Mouse (Mus musculus) CH12.LX (cell line): ENCODE data around the gene Dpf3. TPM values are rescaled to one million over a fixed set of nuclear protein-coding genes. Genes with fewer than 3 reads are reported as not detected.

Experiments used
- DNase-seq: peaks from one replicate; pipeline ENCODE4 v3.0.0-alpha.2; 2013; ENCODE audit errors: extremely low read depth
- H3K27ac ChIP-seq: 2 replicates; pipeline ENCODE4 v1.5.1; 2012; ENCODE audit warnings: low read depth, mild to moderate bottlenecking, control low read depth, moderate library complexity; ENCODE audit not compliant: insufficient read depth
- H3K27me3 ChIP-seq: replicated peaks from 2 replicates; pipeline ENCODE3; 2012; ENCODE audit warnings: inconsistent platforms
- H3K36me3 ChIP-seq, 2 experiments: replicated peaks in 1 of 2; 2 replicates each; pipeline versions ENCODE3 to v1.6.1; 2012; ENCODE audit warnings: inconsistent platforms in 1 of 2, low read length in 1 of 2, mild to moderate bottlenecking in 1 of 2, mixed read lengths in 1 of 2, moderate library complexity in 1 of 2; ENCODE audit not compliant: control insufficient read depth in 1 of 2, insufficient read depth in 1 of 2
- H3K4me1 ChIP-seq, 2 experiments: 2 replicates each; pipeline ENCODE4 v1.6.1; 2012; ENCODE audit warnings: inconsistent platforms in 1 of 2, moderate library complexity in 1 of 2; ENCODE audit not compliant: insufficient read depth in 2 of 2, control insufficient read depth in 1 of 2
- H3K4me2 ChIP-seq: 2 replicates; pipeline ENCODE4 v1.6.1; 2012; ENCODE audit warnings: low read depth, mild to moderate bottlenecking, control low read depth; ENCODE audit not compliant: poor library complexity, insufficient read depth, severe bottlenecking
- H3K4me3 ChIP-seq, 3 experiments: fragments of 150-350 bp in 1 of 3; sonication (generic) in 1 of 3; replicated peaks in 1 of 3; 2 replicates each; pipeline versions ENCODE3 to v1.5.1; 2011 to 2012; ENCODE audit warnings: low read depth in 2 of 3, low read length in 2 of 3, mild to moderate bottlenecking in 2 of 3, moderate library complexity in 2 of 3, control low read depth in 1 of 3, improper control_type of control experiment in 1 of 3, inconsistent platforms in 1 of 3, mixed read lengths in 1 of 3; ENCODE audit not compliant: poor library complexity in 1 of 3
- H3K79me2 ChIP-seq: replicated peaks from 2 replicates; pipeline ENCODE4 v1.6.1; 2012; ENCODE audit warnings: mild to moderate bottlenecking, moderate library complexity; ENCODE audit not compliant: control insufficient read depth, poor library complexity, insufficient read depth, severe bottlenecking; ENCODE audit errors: extremely low read depth
- H3K9ac ChIP-seq: 2 replicates; pipeline ENCODE4 v1.6.1; 2012; ENCODE audit warnings: low read depth, mild to moderate bottlenecking, control low read depth, moderate library complexity; ENCODE audit not compliant: insufficient read depth
- H3K9me3 ChIP-seq: replicated peaks from 2 replicates; pipeline ENCODE3; 2012; ENCODE audit warnings: low read length, inconsistent platforms, mixed read lengths
- BHLHE40 ChIP-seq: IDR thresholded peaks from 2 replicates; pipeline ENCODE4 v1.6.1; 2011; ENCODE audit warnings: mild to moderate bottlenecking, low read depth, low read length, improper control_type of control experiment
- CHD2 ChIP-seq: IDR thresholded peaks from 2 replicates; pipeline ENCODE4 v1.6.1; 2011; ENCODE audit warnings: low read length, improper control_type of control experiment
- E2F4 ChIP-seq: IDR thresholded peaks from 2 replicates; pipeline ENCODE4 v1.6.1; 2011; ENCODE audit warnings: low read depth, low read length, improper control_type of control experiment; ENCODE audit not compliant: insufficient replicate concordance
- ELF1 ChIP-seq: IDR thresholded peaks from 2 replicates; pipeline ENCODE4 v1.6.1; 2014; ENCODE audit warnings: low read depth, mild to moderate bottlenecking, inconsistent platforms, low read length, improper control_type of control experiment
- GABPA ChIP-seq: IDR thresholded peaks from 2 replicates; pipeline ENCODE4 v1.6.1; 2012; ENCODE audit warnings: low read depth, low read length, improper control_type of control experiment, inconsistent platforms; ENCODE audit not compliant: insufficient replicate concordance
- JUN ChIP-seq: IDR thresholded peaks from 2 replicates; pipeline ENCODE4 v1.6.1; 2011; ENCODE audit warnings: low read depth, mild to moderate bottlenecking, low read length, improper control_type of control experiment, moderate library complexity; ENCODE audit not compliant: insufficient read depth
- MAFK ChIP-seq: IDR thresholded peaks from 2 replicates; pipeline ENCODE4 v1.6.1; 2011; ENCODE audit warnings: low read length, improper control_type of control experiment; ENCODE audit not compliant: insufficient replicate concordance
- MAX ChIP-seq: IDR thresholded peaks from 2 replicates; pipeline ENCODE4 v1.6.1; 2011; ENCODE audit warnings: low read length, improper control_type of control experiment
- MAZ ChIP-seq: IDR thresholded peaks from 2 replicates; pipeline ENCODE4 v1.6.1; 2012; ENCODE audit warnings: low read depth, mild to moderate bottlenecking, inconsistent platforms, low read length, improper control_type of control experiment, moderate library complexity
- MEF2A ChIP-seq: IDR thresholded peaks from 2 replicates; pipeline ENCODE4 v1.6.1; 2014; ENCODE audit warnings: low read depth, mild to moderate bottlenecking, inconsistent platforms, low read length, improper control_type of control experiment, borderline replicate concordance
- NELFE ChIP-seq: IDR thresholded peaks from 2 replicates; pipeline ENCODE4 v1.6.1; 2011; ENCODE audit warnings: low read depth, low read length, improper control_type of control experiment
- NRF1 ChIP-seq: IDR thresholded peaks from 2 replicates; pipeline ENCODE4 v1.6.1; 2014; ENCODE audit warnings: low read depth, mild to moderate bottlenecking, inconsistent platforms, low read length, improper control_type of control experiment, moderate library complexity
- POLR2A ChIP-seq: IDR thresholded peaks from 2 replicates; pipeline ENCODE4 v1.6.1; 2011; ENCODE audit warnings: low read depth, mild to moderate bottlenecking, improper control_type of control experiment, low read length
- RAD21 ChIP-seq: IDR thresholded peaks from 2 replicates; pipeline ENCODE4 v1.6.1; 2011; ENCODE audit warnings: low read depth, mild to moderate bottlenecking, low read length, improper control_type of control experiment, moderate library complexity
- SIN3A ChIP-seq: IDR thresholded peaks from 2 replicates; pipeline ENCODE4 v1.6.1; 2012; ENCODE audit warnings: low read length, improper control_type of control experiment, inconsistent platforms
- TBP ChIP-seq: conservative IDR thresholded peaks from 2 replicates; pipeline ENCODE4 v1.6.1; 2011; ENCODE audit warnings: low read depth, low read length, improper control_type of control experiment
- TCF12 ChIP-seq: IDR thresholded peaks from 2 replicates; pipeline ENCODE4 v1.6.1; 2014; ENCODE audit warnings: low read depth, mild to moderate bottlenecking, inconsistent platforms, low read length, improper control_type of control experiment
- UBTF ChIP-seq: IDR thresholded peaks from 2 replicates; pipeline ENCODE4 v1.6.1; 2012; ENCODE audit warnings: low read depth, mild to moderate bottlenecking, inconsistent platforms, low read length, improper control_type of control experiment, moderate library complexity
- USF2 ChIP-seq: conservative IDR thresholded peaks from 2 replicates; pipeline ENCODE4 v1.6.1; 2011; ENCODE audit warnings: low read depth, low read length, improper control_type of control experiment
- ZNF384 ChIP-seq: IDR thresholded peaks from 2 replicates; pipeline ENCODE4 v1.6.1; 2012; ENCODE audit warnings: low read depth, low read length, improper control_type of control experiment, inconsistent platforms
- dilution Hi-C: fragments of 300-500 bp; cut with MboI; formaldehyde crosslinking; loops from 2 replicates; pipeline ENCODE4 v1.14.3; 2020; ENCODE audit warnings: low sequenced_read_pairs; ENCODE audit not compliant: extremely low pct_unique_long_range_greater_than_20kb, extremely low pct_ligation_motif_present
- in situ Hi-C: fragments of 300-500 bp; cut with MboI; formaldehyde crosslinking; loops from 3 replicates; pipeline ENCODE4 v1.14.3; 2019; ENCODE audit warnings: low sequenced_read_pairs, low pct_ligation_motif_present, low pct_unique_long_range_greater_than_20kb, mixed read lengths
- polyA plus RNA-seq: library from polyadenylated mRNA; unstranded; fragments of >175 nt; gene quantifications from 2 replicates; pipeline ENCODE4 v1.2.1, GENCODE M21; 2012; ENCODE audit warnings: low read depth; ENCODE audit not compliant: insufficient read length
- total RNA-seq, 2 experiments: library from RNA; depleted of rRNA; stranded (reverse); fragments of 300-350 nt in 1 of 2; fragments of >200 nt in 1 of 2; gene quantifications; 2 replicates each; pipeline ENCODE4 v1.2.3; 2012 to 2014

Gene Dpf3
- total and polyA plus RNA-seq, 3 experiments = 0.42 to 1.2 (median 1.2) TPM

DNA sequence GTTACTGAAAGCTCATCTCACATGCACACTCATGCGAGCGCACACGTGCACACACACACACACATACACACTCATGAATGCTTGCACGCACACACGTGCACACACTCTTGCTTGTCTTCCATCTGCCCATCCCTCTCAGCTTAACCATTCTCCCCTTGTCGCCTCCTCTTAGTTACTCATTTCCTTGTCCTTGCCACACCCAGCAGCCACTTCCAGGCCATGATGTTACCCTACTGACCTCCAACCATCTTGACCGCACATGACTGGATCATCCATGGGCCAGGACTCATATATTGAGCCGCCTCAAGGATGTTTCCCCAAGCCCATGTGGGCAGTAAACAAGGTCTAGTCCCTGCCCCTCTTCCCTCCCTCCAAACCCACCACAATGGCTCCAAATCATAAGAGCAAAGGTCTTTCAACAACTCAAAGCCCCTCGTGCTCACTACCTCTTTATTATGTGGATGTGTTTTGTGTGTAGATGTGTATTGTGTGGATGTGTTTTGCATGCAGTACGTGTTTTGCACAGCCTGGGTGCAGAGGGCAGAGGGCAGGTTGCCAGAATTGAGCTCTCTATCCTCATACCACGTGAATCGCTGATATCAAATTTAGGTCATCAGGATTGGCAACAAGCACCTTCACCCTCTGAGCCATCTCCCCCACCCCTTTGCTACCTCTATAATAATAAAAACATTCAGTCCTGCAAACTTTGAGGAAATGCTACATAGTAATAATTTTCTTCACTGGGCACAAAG, 82.0 kb downstream of the Dpf3 start:
- Histone ChIP-seq H3K79me2 (no peaks in the 10 kb centered on the region), H3K4me3 (no peak overlapping the region), H3K4me1 (no peaks in the 10 kb centered on the region), H3K27me3 (no peaks in the 10 kb centered on the region), H3K36me3 (no peaks in the 10 kb centered on the region), H3K9me3 (no peaks in the 10 kb centered on the region)
- no peak for DNase-seq
- in situ Hi-C loops = no loop called here
- dilution Hi-C loops = no loop called here
- TF ChIP-seq BHLHE40 (peak; percentile 21; the same call in 1 of the 2 replicates), MEF2A (no peak), GABPA (no peak), SIN3A (no peak), NRF1 (no peak)
- TF ChIP-seq, all 38 proteins: peak for 1
- no peak overlapping the region for H3K9ac ChIP-seq
- no peak overlapping the region for H3K27ac ChIP-seq
- no peak overlapping the region for H3K4me2 ChIP-seq

DNA sequence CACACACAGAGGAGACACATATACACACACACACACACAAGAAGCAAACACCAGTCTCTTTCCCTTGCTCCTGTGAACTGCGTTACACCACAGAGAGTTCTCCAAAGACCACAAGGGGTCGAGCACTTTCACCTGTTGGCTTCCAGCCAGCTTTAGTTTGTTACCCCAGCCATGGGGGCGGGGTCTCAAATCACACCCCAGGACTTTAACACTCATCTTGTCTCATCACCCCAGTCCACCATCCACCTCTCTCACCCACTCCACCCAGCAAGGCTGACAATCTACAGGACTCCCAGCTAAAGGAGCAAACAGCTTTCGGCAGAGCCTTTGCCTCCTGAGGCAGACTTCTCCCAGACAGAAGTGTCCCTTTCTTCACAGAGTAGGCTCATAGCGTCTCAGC, 85.2 kb downstream of the Dpf3 start:
- TF ChIP-seq ZNF384 (no peak), BHLHE40 (no peak), TBP (no peak), RAD21 (no peak), USF2 (no peak), SIN3A (no peak), TCF12 (no peak), MAFK (no peak)
- Histone ChIP-seq H3K4me2 (no peak overlapping the region), H3K79me2 (no peaks in the 10 kb centered on the region), H3K4me3 (no peak overlapping the region), H3K27ac (no peak overlapping the region), H3K9me3 (no peaks in the 10 kb centered on the region), H3K4me1 (peaks cover 5 to 16% of the 10 kb centered on the region in 2 experiments; a peak in 2 of 4 replicates), H3K27me3 (no peaks in the 10 kb centered on the region), H3K9ac (no peak overlapping the region), H3K36me3 (no peaks in the 10 kb centered on the region)
- no peak for DNase-seq
- dilution Hi-C loops = no loop called here
- in situ Hi-C loops = no loop called here

DNA sequence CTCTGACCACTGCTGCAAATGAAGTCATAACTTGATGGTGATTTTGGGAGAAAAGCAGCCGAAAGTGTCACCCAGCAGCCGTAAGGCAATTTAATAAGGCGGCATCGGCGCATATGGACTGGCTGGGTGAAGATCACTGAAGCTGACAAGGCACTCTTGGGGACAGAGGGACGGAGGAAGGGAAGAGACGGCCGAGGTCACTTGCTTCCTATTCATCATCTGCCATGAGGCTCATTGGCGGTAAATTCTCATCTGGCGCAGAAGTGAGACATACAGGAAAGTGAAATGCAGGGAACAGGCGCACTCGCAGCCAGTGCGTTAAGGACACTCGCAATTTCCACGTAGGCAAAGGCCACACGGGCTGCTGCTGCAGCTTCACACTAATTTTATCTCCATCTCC, 95.5 kb downstream of the Dpf3 start:
- in situ Hi-C loops = no loop called here
- Histone ChIP-seq H3K4me1 (peaks cover 0 to 7% of the 10 kb centered on the region in 2 experiments; a peak in 2 of 4 replicates), H3K79me2 (no peaks in the 10 kb centered on the region), H3K4me3 (no peak overlapping the region), H3K36me3 (no peaks in the 10 kb centered on the region), H3K9me3 (no peaks in the 10 kb centered on the region), H3K27me3 (no peaks in the 10 kb centered on the region), H3K27ac (no peak overlapping the region), H3K9ac (no peak overlapping the region), H3K4me2 (no peak overlapping the region)
- dilution Hi-C loops = no loop called here
- no peak for DNase-seq
- no peak for TF ChIP-seq ELF1
- no peak for TF ChIP-seq TBP
- no peak for TF ChIP-seq E2F4
- TF ChIP-seq MAFK = no peak
- no peak for TF ChIP-seq MAX
- TF ChIP-seq POLR2A = no peak
- TF ChIP-seq UBTF = no peak
- TF ChIP-seq MAZ = no peak
- no peak for TF ChIP-seq JUN
- TF ChIP-seq BHLHE40 = no peak
- no peak for TF ChIP-seq NELFE
- no peak for TF ChIP-seq CHD2
